Mouse (Mus musculus) urinary bladder, adult 2 months (tissue): ENCODE results near the gene Adam22. TPM values are rescaled to one million over a fixed set of nuclear protein-coding genes. Genes with fewer than 3 reads are reported as not detected.
"Not testable (repeated sequence)": the region's sequence is repeated elsewhere in the genome, so short reads cannot be mapped to it uniquely, and the experiment has no call there.

Experiments
- DNase-seq: peaks from one replicate; pipeline ENCODE4 v3.0.0; 2022; ENCODE audit warnings: low spot score
- polyA plus RNA-seq: library from polyadenylated mRNA; depleted of rRNA; stranded (reverse); fragments of >200 nt; gene quantifications from 2 replicates; pipeline ENCODE4 v1.2.3, GENCODE M21; 2012

Adam22 gene
- polyA plus RNA-seq, 1 experiment = 7.6 TPM

DNA sequence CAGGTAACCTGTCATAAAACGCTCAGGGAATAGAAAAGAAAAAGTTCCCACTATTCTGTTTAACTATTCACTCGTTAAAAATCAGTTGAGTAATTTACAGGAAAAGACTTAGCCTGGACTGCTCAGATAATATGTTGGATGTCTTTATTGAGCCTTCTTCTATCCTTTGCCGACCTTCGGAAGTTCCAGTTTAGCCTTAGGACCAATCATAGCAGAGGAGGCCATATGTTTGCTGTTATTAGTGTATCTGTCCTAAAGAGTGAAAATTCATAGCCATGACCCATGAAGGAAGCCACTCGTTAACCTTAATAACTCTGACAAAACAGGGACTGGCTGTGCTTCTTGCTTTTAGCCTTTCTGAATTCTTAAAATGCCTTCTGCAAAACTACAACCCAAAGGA is 41.3 kb downstream of the Adam22 start:
- DNase-seq = no peak

DNA sequence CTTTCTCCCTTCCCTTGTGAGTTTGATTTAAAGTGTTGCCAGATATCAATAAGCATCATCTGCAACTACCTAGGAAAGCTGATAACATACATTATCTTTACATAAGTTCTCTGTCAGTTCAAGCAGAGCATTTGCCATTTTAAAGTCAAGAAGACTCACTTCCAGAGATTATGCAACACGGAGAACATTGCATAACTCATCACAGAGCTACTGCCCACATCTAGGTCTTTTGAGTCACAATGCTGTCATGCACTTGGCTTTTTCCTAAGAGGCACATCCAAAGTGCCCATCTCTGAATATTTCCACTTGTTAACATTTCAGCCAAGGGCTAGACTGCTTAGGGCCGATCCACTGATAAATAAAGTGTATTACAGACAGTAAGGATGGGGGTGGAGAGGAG is 55.6 kb downstream of the Adam22 start:
- DNase-seq = no peak

DNA sequence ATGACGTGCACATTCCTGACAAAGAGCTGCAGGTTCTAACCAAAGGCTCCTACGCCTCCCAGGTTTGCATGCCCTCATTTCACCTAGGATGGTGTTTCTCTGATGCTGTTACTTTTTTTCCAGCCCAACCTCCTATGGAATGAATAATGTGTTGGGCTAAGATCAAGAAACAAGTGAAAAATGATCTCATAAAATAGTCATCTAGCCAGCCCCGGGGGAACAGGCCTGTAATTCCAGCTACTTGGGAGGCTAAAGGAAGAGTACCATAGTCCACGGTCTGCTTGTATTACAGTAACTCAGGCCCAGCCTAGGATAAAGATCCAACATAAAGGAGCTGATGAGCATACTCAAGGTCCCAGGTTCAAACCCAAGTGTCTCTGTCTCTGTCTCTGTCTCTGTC is 57.1 kb downstream of the Adam22 start:
- DNase-seq = no peak

DNA sequence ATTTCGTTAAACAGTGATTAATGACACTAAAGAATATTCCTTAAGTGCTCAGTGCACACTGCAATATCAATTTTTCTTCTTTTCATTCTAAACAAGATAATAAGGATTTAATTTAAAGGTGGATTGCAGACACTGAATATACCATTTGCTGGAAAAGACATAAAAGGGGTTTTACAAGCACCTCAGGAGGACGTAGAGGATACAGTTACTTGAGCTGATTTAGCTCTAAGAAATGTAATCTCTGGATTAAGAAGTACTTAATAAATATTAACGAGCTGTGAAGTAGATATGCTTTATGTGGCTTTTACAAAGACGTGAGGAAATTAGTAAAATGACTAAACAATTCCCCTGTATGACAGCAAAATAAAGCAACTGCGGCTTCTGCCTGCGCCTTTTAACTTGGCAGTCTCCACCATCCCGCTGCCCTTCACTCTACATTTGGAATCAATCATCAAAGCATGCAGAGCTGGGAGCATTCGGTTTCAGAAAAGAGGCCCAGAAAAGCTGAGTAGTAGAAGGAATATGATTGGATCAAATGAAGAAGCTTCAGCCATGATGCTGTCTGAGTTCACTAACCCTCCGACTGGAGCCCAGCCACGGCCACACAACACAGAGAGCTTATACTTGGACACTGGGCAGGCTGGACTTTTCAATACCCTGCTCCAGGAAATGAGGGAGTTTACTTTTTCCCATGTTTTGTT is 70.1 kb downstream of the Adam22 start:
- no peak for DNase-seq

DNA sequence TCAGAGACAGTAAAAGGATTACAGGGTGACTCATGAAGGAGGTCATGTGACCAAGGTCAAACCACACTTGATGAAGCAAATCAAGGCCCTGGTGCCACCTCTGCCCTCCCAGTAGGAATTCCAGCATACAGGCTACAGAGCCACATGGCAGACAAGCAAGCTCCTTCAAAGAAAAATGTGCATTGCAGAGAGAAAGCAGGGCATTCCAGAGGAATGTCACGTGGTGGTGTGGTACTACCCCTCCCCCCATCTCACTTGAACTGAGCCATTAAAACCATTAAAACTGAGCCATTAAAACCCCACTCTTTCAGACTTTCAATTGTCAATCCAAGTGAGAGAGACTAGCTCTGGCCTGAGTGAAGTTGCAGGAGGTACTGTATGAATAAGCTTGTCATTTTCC is 74.7 kb downstream of the Adam22 start:
- no peak for DNase-seq

DNA sequence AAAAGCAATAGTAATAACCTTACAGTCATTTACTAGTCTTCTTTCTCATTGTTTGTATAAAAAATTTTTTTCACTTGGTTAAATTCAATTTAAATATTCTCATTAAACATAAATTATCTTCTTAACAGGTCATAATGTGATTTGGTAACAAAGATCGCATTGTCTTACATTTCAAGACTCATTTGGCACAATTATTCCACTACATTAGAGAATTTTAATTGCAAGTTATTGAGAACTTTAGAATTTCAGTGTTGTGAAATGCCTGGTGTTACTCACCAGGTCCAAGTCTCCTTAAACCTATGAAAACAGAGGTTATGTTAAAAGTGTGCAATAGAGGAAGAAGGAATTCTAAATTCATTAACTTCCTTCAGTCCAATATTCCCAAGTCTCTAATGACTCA is 76.5 kb downstream of the Adam22 start:
- DNase-seq = no peak

DNA sequence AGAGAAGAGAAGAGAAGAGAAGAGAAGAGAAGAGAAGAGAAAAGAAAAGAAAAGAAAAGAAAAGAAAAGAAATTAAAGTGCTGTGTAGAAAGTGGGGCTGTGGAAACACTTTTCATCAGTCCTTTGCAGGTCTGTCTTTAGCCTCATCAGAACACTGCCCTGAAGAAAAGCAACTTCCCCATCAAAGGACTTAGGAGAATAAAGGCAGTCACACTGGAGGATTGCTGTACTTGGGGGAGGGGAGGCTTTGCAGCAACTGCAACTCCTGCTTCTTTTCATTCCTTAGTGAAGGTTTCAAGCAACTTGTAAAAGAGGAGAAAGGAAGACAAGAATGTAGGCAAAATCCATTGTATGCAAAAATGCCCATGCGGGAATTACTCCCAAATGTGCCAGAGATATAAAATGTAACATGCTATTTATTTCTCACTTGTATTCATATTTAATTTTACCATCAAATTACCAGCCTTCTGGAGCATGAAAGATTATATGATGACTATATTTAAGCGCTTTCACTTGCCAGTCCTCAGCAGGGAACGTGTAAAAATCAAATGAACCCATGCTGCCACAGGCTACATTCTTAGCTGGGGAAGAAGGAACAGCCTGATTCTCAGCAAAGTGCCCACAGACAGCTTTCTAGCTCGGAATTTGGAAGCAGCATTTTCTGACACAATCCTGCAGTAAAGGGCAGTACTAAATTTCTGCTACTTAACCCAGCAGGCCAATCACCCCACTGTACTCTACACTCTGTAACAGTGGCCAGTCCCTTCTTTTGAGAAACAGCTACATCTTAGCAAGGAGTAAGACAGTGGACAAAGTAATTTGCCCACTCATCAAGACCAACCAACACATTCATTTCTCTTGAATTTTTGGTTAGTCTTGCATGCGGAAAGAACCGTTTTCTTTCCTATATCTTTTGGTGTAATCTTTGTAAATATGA is 78.0 kb downstream of the Adam22 start:
- no peak for DNase-seq

DNA sequence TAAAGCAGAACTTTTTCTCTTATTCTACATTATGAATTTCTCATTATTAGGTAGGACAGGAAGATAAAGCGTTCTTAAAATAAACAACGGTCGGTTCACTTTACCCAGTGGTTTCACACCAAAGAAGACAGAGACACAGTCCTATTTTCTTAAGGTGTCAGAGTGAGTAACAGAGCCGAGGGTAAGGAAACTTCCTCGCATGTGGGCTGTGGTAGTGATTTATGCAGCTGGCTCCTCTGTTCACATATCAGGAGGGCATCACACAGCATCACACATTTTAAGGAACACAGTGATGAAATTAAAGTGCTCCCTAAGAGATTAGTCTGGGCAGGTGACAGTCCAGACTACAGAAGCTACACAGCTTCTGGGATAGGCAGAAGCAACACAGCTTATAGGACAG is 83.8 kb downstream of the Adam22 start:
- DNase-seq = no peak

DNA sequence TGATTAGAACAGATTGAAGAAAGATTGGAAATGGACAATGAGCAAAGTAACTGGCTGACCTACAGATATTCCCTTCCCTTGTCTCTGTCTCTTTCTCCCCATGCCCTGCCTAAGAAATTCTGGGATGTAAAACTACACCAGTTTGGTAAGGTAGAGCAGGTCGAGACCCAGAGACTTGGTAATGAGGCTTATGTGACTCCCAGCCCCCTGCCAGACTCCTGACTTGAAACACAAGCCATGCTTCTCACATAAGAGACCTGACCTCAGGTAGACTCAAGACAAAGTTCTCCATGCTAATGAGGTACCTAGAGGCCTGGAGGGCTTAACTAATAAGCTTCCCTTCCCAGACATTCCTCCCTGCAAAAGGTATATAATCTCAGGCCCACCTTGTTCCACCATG is 91.8 kb downstream of the Adam22 start:
- no peak for DNase-seq

DNA sequence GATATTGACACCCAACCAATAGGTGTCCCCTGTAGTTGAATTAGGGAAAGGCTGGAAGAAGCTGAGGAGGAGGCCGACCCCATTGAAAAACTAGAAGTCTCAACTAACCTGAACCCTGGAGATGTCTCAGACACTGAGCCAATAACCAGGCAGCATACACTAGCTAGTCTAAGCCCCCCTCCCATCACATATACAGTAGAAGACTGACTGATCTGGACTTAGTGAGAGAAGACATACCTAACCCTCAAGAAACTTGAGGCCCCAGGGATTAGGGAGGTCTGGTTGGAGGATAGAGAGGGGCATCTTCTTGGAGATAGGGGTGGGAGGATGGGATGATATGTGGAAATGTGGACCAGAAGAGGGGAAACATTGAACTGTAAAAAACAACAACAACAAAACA is 110.6 kb downstream of the Adam22 start:
- DNase-seq = no peak

DNA sequence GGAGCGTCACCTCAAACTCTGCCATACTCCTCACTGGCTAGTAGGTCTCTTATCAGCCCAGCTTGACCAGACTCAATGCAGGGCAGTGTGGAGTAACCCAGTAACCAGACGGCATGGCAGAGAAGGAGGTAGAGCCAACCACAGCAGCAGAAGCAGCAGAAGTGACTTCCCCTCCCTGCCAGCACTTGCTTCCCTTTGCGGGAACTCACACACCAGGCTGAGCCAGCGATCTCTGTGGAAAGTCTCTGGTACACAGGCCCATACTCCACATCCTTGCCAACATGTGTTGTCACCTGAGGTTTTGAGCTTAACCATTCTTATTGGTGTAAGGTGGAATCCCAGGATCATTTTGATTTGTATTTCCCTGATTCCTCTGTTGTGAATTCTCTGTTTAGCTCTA is 111.5 kb downstream of the Adam22 start:
- no peak for DNase-seq

DNA sequence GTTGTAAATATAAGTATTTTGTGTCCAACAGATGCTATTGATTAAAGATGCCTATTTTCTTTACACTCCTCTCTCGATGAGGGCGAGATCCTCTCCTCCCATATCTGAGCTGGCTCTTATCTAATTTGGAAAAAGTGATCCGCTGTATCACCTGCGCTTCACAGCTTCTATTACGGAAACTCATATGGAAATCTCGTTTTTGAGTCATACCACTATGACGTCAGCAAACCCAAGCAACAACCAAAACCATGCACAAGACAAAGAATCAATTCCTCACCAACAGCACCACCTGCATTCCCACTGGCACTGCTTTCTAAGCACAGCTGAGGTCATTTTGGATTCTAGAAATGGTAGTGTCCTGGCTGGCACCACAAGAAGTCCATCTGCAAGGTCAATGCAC is 123.3 kb downstream of the Adam22 start:
- DNase-seq = no peak

DNA sequence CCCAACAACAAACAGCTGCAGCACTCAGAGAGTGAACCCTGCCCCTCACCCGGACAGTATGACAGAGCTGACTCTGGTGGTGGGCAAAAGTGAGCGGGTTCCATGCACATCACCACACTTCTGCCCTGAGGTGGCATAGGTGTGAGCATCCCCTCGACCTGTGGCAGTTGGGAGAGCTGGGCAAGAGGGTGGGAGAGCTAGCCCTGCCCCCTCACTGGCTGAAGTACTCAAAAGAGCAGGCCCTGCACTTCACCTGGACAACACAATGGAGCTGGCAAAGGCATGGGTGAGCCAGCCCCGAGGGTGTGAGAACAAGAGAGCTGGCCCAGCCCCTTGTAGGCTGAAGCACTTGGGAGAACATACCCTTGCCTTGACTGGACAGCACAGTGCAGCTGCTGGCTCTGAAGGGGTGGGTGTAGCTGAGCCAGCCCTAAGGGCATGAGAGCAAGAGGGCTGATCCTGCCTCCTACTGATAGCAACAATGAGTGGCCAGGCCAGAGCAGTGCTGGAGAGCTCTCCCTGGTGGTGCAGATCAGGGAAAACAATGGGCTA is 124.8 kb downstream of the Adam22 start:
- no peak for DNase-seq

DNA sequence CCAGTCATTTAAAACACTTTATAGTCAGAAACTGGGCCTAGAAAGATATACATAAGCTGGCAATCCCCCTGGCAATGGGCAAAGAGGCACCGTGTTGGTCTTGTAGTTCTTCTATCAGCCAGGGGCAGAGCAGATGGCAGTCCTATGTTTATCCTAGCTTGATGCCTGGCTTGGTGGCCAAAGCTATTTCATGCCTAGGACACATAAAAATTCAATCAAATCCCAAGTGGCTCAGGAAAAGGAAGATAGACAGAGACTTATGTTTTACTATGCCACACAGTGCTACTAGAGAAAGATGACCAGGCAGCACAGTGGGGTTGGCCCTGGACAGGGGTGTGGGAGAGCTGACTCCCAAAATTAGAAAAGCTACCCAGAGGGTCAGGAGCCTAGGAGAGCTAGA is 125.3 kb downstream of the Adam22 start:
- DNase-seq = no peak

DNA sequence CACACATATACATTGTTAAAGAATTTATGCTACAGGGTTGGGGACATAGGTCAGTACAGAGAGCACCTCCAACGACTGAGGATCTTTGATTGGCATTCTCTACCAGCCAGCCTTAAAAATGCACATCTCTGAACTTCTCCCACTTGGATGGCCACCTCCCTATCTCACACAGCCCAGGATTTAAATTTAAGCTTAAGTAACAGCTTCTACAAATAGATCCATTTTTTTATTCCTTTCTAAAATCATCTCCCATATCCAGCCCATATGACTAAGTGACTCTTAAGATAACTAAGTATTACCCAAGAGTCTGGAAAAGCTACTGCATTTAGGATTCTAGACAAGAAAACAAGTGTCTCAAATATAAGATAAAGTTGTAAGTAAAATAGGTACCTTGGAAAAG is 140.9 kb downstream of the Adam22 start:
- no peak for DNase-seq

DNA sequence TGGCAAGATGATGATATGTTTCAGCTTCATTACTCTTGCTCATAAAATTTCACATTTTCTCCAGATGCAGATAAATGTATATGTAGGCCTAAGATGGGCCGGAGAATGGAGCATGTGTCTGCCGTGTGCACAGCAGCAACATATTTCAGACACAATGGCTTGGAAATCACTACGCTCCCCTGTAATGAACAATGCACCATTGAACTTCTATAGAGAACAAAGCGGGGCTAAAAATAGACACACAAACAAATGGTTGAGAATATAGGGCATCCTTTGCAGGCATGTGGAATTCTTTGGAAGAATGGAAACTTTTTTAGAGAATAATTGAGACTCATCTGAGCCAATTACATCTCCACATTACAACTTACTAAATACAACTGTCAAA is 143.6 kb downstream of the Adam22 start:
- no peak for DNase-seq

DNA sequence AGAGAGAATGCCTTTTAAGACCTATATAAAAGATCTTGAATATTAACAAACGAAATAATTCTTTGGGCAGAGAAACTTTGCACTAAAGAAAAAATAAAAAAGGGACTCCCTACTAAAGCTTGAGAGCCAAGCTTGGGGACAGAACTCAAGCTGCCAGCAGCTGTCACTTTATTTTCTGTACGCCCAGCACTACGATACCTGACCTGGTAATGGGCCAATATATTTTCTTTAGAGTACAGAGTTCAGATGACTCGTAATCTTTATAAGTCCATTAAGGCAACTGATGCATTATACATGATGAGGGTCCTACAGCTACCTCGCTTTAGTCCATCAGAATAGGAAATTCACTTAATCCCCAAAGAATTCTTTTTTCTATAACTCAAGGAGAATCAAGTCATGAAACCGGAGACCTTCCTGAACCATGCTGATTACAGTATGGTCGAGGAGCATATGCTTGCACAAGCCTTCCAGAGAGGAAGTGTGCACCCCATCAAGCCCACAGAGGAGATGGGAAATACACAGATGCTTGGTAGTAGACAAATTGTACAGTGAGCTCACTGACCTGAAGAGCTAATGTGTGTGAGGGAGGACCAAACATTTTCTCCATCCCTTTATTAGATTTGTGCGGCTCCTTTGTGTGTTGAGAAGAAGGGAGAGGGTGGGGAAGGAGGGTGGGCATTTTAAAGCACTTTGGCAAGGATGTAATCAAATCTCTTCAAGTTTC is 144.2 kb downstream of the Adam22 start:
- DNase-seq = no peak

DNA sequence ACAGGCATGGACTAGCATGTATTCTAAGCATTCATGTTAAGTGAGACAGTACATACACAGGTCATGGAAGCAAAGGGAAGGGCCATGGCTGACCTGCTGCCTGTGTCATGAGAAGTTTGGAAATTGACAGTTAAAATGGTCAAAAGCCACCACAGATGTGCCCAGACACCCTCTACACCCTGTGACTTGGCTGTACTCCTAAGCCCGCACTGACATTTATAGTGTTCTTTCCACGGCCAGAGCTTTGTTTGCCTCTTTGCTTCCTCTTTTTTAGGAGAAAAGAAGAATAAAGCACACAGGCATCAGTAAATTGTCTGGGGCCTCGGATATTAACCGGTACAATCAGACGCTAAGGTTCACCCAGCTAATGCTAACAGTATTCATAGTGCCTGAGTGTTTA is 146.3 kb downstream of the Adam22 start:
- no peak for DNase-seq

DNA sequence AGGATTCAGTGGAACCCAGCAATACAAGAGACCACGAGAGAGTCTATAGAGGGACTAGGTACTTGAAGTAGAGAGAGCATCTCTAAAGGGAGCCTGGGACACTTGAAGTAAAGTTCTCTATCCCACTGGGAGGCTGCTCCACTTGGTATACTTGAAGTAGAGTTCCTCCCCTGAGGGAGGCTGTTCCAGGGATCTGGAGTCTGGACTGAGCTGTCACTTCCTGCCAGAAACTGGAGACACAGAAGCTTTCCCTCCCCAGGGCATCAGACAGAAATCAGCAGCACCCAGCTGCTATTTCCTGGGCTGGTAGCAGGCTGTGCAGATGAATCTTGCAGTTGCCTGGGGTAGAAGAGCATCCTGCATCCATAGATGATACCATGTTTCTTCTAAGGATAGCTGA is 152.1 kb downstream of the Adam22 start:
- DNase-seq = no peak

DNA sequence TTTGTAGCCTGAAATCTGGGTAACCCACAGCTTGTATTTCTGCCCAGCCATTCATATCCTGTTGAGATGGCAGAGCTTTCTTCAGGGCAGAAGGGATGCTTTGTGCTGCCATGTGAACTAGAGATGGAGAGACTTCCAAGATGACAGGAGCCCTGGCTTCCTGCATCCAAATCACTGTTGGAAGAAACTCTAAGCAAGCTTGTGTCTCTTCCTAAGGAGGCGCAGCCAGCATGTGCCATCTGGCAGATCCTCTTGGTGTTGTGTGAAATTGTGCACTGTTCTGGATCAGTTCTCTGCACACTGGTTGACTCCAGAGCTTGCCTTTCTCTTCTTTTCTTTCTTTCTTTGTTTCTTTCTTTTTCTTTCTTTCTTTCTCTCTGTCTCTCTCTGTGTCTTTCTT is 183.0 kb downstream of the Adam22 start:
- DNase-seq = not testable (repeated sequence)

DNA sequence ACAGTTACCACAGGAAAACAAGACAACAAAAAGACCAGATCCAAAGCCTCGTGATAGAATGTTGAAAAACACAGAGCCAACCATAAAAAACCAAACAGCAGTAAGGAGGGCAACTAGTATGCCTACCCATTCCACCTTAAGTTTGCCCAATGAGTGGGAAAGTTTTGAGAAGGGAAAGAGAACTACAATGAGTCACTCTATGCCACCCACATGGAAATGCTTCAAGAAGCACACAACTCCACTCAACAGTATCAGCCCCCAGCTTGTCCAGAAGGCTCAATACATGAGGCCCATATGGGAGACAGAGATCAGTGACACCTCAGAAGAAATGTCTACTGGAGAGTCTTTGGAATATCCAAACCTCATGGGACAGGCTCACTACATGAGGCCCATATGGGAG is 187.3 kb downstream of the Adam22 start:
- DNase-seq = no peak

DNA sequence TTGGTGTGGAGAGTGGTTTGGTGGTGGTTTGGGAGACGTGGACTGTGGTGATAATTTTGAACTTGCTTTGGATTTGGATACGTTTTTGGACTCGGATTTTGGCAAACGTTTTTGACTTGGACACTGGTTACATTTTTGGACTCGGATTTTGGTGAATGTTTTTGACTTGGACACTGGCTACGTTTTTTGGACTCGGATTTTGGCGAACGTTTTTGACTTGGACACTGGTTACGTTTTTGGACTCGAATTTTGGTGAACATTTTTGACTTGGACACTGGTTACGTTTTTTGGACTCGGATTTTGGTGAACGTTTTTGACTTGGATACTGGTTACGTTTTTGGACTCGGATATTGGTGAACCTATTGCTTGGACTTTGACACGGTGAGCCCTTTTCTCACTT is 189.8 kb downstream of the Adam22 start:
- DNase-seq = no peak
